Mouse (Mus musculus) ZHBTc4 (cell line): ENCODE measurements around the gene Ccdc54.

Experiments
- DNase-seq: peaks from one replicate; pipeline ENCODE4 v3.0.0-alpha.2; 2011; ENCODE audit warnings: low read depth, low spot score

Ccdc54 gene

DNA sequence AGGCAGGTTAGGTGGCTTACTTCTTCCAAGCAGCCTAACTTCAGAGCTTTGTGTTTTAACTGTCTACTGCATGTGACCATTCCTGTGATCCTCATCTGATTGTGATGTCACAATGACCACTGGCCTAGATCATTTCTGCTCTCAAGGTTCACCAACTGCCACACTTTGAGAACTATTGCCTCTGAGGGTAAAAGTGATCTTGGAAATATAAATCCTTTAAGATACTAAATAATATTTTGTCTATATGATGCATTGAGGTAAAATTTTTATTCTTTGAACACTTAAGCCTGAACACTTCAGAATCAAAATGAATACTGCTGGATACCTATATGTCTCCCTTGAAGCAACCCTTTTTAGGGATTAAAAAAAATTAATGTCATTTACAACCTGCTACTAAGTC is at the start of gene Ccdc54:
Gene Ccdc54 (minus strand): TSS at position 101 of the 400 bp plus-strand sequence.
- DNase-seq = no peak

DNA sequence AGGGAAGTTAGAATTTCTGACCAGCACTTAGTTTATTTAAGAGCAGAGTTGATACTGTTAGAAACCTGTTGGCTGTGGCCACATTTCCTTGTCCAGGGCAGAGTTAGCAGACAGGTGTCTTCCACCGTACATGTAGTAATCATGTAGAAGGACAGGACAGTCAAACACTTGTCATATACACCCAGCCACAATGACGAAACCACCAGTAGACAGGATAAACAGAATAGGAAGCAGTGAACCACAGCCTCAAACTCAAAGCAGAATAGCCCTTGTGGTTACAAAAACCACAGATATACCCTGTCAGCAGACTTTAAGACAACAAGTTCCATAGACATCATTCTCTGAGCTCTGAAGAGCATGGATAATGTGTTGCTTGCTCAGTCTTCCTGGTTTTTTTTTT is 41.6 kb upstream of the Ccdc54 start:
- no peak for DNase-seq

DNA sequence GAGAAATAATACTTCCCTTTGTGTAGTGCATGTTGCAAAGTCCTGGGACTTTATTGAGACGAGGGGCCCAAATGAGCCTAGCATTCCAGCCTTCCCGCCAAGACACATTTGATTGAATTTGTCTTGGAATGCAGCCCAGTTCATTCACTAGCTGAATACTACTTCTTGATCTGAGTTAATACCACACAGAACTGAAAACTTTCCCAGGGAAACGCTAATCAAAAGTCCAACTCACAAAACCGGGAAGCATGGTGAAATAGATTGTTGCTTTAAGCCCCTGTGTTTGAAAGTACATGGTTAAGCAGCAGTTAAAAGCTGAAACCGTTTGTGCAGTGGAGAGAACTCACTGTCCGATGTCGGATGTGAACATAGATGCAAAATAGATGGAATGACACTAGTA is 24.6 kb upstream of the Ccdc54 start:
- DNase-seq = no peak

DNA sequence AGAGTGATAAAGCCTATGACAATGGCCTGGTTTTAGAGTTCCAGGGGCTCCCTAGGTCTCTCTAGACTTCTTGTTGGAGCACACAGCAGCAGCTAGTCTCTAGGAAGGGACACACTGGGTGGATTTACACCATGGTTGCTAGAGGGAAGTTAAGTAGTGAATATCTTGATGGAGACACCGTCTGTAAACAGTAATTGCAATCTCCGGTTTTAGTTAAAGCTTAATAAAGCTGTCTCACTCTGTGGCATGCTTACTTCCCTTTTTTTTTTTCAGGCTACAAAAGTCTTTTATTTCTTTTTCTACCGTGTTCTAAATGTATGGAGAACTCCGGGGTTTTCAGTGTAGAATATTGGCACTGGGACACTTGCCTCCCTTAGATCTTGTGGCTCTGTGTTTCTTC is 22.0 kb upstream of the Ccdc54 start:
- DNase-seq = no peak

DNA sequence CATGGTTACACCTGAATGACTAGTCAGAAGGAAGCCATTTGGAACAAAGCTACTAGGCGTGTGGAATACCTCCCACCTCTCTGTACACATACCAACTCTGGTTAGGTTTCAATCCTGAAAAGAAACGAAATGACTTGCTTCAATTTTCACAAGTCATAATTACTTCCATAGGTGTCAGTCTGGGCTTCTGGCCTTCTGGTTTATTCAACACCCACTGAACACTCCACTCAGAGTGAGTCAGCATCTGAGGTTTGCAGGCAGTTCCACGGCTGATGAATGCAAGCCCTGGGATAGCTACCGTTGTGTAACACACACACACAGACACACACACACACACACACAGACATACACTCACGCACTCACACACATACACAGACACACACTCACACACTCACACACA is 19.6 kb upstream of the Ccdc54 start:
- no peak for DNase-seq

DNA sequence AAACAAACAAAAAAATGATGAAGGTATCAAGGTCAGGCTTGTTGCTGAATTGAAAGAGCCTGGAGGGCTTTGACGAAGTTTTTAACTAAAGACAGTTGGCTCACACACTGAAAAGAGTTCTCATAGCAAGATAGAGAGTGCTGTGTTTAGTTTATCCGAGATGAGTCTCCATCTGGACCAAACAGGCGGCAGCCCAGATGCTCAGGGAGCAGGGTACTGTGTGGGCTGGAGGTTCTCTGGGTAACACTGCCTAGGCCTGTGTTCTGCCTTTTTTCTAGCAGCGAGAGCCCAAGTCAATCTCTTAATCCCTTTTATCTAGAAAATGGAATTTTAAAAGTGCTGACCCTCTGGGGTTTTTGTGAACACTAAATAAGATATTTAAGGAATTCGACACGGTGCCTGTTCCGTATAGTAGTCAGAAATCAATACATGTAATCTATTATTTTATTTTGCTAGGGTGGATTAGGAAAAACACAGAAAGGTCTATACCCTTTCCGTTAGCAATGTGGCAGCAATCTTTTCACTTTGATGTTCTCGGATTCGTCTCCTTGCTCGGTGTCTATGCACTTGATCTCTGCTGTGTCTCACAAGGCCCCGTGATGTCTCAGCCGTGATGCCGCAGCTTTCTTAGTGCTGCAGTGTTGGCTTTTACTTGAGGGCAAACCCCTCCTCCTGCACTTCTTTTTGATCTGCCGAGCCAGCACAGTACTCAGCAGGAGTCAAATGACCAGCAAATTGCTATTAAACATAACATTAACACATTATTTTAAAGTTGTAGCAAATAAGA is 17.0 kb upstream of the Ccdc54 start:
- DNase-seq = no peak

DNA sequence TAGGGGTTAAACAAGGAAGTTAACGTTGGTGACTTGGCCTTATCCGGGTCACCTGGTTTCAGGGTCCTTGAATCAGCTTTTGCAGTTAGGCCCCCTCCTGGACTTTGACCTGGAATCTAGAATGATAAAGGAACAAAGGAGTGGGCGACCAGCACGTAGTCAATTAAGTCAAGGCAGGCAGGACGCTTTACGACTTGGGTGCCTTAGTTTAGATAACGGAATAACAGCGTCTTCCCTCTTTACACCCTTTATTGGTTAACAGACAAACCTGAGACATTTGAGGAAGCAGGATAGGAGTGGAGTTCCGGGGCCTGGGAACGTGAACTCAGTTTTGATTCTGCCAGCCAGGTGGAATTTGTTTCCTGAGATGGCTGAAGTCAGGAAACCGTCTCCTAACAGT is 13.9 kb upstream of the Ccdc54 start:
- no peak for DNase-seq

DNA sequence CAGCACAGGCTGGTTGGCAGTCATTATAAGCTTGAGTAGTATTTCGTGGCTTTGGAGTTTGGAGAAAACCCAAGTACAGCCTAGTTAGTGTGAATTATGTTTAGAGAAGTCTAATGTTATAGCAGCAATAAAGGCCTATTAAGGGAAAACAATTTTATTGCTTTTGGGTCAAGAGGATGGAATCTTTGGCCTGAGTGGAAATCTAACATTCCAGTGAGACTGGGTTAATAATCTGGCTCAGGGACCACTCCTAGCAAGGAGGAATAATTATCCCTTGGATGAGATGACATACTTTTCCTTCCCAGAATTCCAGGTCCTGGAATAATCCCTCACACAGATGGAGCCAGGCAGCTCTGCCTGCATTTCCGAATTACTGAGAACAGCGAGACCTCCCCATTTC is 11.0 kb upstream of the Ccdc54 start:
- no peak for DNase-seq

DNA sequence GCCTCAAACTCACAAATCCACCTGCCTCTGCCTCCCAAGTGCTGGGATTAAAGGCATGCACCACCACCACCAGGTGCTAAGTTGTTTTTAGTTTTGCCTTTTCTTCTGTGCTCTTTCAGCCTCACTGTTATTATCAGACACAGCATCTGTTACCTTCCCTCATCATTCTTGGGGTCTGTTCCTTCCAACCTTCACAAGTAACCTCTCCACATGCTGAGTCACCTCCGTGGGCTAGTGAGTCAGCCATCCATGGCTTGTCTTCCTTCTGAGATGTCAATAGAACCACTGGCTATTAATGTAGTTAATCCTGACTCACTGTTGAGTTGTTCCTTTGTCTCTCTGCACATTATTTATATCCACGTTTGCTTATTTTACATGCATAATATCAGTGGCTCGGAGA is 9.7 kb upstream of the Ccdc54 start:
- DNase-seq = no peak

DNA sequence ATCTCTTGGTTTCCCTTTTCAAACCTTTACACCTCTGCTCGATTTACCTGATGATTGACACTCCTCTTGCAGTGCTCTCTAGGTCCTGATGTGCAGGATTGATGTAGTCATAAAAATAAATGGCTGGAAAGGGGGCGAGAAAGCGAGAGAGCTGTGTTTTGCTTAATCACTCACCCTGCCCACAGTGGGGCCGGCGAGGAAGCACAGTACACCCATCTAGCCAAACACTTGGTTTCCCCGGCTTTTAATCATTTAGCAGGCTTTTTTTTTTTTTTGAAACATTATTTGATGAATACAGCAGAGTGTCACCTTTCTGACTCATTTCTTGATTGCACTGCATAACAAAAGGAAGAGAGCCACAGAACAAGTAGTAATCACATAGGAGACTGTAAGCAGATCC is 5.7 kb upstream of the Ccdc54 start:
- DNase-seq = no peak

DNA sequence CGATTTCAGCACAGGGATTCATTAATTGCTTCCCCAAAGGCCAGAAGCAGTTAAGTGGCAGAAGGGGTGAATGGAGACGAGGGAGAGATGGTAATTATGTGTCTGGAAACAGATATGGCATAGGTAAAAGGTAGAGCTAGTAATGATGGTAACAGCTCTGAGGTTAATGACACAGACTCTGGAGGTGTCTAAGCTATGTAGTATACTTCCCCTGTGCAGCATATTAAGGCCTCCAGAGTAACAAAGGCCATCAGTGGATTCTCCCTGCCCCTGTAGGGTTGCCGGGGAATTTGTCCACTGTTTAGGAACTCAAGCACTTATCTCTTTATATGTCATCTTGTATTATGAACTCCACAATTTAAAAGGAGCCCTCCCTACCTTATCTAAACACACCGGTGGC is 5.2 kb upstream of the Ccdc54 start:
- no peak for DNase-seq

DNA sequence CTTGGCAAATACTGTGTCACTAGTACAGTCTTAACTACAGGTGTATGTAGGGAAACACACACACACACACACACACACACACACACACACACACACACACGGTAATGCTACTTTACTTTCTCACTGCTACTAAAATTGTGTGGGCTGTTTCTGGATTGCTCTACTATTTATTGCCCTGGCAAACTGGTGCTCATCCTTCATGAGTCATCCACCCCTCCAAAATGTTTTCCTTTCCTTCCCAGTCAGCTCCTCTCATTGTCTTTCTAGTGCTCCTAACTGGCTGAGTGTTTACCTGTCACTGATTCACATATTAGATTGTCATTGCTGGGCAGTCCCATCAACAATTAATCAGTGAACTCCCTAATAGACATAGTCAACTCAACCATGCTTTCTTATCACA is 3.9 kb upstream of the Ccdc54 start:
- DNase-seq = no peak

DNA sequence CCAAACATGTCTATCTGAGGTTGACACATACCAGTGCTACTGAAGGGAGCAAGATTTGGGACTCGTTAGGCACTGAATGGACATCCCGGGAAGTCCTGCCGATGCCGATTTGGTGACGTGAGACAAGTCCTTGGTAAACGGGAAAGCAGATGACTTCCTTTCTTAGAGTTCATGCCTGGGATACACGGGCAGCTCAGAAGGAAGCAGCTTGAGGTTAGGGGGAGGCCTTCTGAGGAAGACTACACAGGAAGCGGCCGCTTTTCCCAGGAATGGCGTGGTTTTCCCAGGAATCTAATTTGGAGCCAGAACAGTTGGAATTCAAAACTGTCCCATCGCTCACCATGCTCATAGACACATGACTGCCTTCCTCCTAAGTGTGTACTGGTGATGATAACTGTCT is 2.4 kb upstream of the Ccdc54 start:
- DNase-seq = no peak

DNA sequence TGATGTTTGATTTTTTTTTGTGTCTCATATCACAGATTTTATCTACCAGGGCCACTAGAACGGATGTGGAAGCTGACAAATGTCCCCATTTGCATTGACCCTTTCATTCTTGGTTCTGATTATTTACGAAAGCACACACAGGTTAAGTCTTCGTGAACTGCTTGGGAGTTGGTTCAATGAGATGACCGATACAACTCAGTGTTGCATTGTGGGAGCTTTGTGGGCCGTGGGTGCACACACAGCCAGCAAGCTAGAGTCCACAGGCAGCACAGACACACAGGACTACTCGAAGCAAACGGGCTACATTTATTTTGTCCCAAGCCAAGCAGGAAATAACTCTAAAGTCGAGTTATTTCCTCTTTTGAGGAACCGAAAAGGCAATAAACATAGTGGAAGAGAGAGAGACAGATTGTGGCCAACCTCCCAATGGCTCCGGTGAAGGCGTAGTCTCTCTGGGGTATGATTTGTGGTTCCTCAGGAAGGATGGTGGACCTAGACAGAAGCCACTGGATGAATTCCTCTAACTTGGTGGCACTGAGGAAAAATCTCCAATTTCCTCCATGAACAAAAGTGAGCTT is 1.3 kb downstream of the Ccdc54 start:
- no peak for DNase-seq

DNA sequence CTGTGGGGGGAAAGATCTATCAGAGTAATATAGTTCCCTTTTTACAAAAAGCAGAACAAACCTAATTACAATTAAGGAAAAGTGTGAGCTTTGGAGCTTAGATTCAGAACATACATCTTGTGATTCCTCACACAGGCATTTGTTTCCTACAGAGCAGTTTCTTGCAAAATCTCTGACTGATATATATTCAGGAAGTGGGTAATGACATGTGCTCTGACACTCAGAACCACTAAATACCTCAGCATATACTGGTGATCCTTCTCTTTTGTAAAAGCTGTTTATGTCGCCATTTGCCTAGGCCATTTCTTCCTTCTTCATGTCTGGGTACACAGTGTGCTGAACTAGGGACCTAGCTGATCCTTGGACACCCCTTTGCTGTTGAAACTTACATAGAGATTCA is 2.8 kb downstream of the Ccdc54 start:
- no peak for DNase-seq

DNA sequence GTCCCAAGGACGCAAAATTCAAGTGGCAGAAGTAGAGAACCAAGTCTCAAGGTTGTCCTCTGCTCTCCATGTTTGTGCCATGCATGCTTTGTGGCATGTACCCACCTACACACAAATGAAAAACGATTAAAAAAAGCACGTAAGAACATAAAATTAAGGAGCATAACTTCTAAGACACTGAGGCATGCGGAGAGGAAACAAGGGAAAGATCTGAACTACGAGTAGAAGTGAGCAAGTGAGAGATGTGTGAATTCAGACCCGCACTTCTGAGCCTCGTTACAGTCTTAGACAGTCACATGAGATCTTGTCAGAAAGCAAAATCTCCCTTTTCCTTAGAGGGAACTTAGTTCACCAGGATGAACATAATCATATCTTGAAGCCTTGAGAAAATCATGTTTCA is 3.8 kb downstream of the Ccdc54 start:
- no peak for DNase-seq

DNA sequence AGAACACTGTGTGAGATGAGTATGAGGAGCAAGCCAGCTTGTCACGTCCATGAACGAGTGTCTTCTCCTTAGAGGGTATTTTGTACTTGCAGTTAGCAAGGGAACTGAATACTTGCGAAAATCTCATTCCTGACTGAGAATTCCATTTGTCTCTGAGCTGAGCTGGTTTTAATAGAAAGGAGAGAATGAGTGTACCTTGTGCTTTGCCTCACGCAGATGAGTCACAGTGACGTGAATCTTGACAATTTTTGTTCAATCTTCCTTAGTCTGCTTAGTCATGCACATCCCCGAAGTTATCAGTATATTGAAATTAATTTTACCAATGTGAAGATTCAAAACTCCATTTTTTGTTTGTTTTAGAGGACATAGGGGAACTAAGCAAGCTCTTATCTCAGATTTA is 12.6 kb downstream of the Ccdc54 start:
- DNase-seq = no peak

DNA sequence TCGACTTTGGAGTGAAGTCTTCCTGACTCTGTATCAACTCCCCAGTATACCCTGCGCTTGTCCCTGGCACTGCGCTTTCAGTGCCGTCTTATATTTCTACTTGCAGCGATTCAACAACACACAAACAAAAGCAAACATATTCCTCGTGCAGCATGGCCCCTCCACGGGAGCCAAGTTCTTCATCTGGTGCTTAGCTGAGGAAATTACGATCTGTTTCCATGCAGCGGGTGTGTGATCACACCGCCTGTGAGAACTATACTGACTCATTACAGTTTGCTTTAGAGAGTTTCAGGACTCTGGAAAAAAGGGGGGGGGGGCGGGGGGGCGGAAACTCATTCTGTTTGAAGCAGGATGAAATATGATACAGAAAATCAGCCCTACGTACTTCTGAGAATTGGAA is 18.4 kb downstream of the Ccdc54 start:
- DNase-seq = no peak

DNA sequence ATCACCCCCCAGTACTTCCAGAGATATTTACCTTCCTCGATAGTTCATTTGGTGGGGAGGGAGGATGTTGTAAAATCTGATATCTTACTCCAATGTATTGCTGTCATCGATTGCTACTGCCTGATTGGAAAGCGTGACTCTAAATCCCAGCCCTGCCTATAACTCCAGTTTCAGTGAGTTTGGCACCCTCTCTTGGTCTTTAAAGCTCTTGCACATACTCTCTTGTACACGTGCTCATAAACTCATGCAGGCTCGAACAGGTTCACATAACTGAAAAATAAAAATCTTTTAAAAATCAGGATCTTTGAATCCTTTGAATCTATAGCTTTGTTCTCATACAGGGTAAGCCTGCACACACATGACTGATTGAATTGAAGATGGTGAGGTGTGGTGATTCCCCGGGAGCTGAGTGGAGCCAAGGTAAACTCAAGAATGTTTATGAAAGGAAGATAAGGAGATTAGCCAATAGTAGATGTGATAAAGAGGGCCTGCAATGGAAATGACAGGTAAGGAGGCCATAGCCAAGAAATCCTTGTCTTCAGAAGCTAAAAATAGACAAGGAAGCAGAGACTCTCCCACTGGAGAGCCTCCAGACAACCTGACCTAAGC is 31.7 kb downstream of the Ccdc54 start:
- DNase-seq = no peak

DNA sequence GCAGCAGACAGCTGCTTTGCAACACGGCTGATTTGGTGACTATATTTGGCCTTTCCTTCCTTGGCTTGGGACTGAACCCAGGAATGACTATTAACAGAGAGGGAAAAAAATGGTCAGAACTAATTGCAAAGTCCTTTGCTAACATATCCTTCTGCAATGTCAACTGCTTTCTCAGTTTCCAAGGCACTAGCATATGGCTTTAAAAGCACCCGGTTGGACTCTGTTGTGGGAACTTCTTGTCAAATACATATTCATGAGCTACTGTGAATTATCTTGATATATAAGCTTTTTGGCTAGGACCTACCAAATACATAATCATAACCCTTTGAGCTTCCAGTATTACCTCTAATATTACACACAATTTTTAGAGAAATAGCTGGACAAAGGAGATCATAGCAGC is 37.1 kb downstream of the Ccdc54 start:
- DNase-seq = no peak

DNA sequence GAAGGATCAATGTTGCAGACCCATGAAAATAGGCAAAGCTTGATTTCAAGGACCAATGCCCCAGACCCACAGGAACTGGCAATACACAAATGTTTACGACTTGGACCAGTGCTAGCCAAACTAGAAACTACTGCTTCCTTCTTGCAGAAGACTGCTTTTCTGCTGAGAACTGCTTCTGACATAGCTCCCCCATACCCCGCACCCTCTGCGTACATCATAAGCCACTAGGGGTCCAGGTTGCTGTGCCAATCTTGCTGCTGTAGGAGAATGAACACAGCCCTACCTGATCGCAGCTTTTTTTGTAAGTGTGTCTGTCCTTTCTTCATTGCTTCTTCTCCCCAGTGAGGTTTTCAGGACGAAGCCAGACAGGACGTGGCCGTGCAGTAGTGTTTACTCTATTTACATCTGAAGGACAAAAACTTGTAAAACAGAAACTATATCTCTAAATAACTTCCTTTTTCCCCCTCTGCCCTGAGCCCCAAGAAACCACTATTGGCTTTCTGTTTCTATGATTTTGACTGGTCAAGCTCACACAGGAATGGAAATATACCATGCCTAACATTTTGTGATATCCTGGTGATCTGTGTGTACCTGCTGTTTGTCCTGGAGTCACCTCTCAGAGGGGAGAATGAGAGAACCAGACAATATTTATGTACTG is 39.0 kb downstream of the Ccdc54 start:
- DNase-seq = no peak

DNA sequence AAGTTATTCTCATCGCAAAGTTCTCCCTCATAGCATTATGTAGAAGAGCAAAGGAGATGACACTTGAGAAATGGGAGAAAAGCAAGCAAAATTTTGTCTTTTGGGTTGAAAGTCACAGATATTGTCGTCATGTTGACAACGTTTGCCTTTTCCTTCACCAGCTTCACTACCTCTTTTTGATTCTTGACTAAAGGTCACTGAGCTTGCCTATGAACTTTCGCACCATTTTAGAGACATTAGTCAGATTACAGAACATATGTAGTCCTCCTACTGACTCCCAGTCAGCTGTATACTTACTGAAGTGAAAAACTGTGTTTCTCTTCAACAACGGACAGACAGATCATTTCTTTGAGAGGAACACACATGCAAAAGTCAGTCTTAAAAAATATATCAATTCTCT is 40.0 kb downstream of the Ccdc54 start:
- DNase-seq = no peak
